Mouse (Mus musculus) bone marrow macrophage, adult 2 months (primary cell): ENCODE data around the gene Rnf149.

Experiments
- CTCF ChIP-seq: IDR thresholded peaks from 2 replicates; pipeline ENCODE4 v1.5.1; 2012; ENCODE audit warnings: low read depth, mild to moderate bottlenecking, low read length, moderate library complexity
- POLR2A ChIP-seq: IDR thresholded peaks from 2 replicates; pipeline ENCODE4 v1.6.1; 2012; ENCODE audit warnings: mild to moderate bottlenecking, low read depth, low read length, borderline replicate concordance

DNA sequence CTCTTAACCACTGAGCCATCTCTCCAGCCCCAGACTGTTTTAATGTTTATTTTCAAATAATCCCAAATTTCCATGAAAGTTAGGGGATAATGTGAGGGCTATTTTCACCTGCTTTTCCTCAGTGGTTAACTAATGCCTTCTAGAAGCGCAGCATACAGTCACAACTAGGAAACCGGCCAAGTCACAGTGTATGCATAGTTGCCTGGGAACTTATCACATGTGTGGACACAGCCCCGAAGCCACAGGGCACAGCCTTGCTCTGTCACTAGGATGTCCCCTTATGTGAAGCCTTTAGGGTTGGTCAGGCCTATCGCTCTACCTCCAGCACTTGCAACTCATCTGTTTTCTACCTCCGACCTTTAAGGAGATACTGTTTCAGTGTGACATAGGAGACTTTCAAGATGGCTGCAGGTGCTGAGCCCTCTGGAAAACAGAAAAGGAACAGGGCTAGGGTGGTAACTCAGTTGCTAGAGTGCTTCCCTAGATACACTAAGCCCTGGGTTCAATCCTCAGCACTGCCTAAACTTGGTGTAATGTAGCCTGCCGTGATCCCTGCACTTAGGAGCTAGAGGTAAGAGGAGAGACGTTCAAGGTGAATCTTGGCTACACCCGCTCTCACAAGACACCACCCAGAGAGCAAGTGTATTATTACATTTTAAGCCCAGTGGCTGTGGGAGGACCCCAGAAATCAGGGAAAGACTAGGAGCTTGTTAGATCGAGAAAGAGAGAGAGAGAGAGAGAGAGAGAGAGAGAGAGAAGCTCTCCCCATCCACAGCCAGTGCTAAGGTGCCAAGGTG is 50.6 kb downstream of the Rnf149 start:
- TF ChIP-seq CTCF (no peak), POLR2A (no peak)
